Mouse (Mus musculus) kidney, postnatal 10 days (tissue): ENCODE results near the gene Pnmal1.
"Not testable (repeated sequence)": the region's sequence is repeated elsewhere in the genome, so short reads cannot be mapped to it uniquely, and the experiment has no call there.

Experiments used
- DNase-seq: peaks from one replicate; pipeline ENCODE4 v3.0.0; 2021; ENCODE audit warnings: mixed read lengths

Gene Pnmal1

DNA sequence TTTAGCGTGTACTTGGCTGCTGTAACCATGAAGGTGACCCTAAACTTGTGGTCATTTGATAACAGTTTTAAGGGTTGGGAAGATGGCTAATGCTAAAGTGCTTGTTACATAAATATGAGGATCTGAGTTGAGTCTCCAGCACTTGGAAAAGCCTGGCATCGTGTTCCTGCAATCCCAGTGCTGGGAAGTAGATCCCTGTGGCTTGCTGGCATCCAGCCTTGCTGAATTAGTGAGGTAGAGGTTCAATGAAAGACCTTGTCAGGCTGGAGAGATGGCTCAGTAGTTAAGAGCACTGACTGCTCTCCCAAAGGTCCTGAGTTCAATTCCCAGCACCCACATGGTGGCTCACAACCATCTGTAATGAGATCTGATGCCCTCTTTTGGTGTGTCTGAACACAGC lies 5.7 kb upstream of the Pnmal1 start:
- not testable (repeated sequence) for DNase-seq

- no peak for DNase-seq
These were observed 3.8 kb upstream of the Pnmal1 start for GRCm38 (mm10) chr7:16955712-16956111.

- no peak for DNase-seq
These were observed 2.8 kb upstream of the Pnmal1 start for GRCm38 (mm10) chr7:16956410-16957265.

DNA sequence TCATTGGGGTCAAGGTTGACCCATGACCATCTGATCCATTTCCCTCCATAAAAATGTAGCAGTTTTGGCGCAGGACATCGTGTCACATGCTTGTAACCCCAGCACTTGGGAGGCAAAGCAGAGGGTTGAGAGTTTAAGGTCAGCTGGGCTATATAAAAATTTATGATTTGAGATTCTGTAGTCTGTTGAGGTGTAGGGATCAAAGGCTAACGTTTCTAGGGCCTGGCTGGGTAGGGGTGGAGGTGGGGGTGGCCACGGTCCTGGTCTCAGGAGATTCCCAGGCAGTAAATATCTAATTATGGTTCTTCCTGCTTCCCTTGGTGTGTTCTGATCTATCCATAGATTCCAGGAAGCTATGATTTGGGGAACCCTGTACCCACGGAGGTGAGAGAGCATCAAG lies 2.2 kb downstream of the Pnmal1 start:
- no peak for DNase-seq

DNA sequence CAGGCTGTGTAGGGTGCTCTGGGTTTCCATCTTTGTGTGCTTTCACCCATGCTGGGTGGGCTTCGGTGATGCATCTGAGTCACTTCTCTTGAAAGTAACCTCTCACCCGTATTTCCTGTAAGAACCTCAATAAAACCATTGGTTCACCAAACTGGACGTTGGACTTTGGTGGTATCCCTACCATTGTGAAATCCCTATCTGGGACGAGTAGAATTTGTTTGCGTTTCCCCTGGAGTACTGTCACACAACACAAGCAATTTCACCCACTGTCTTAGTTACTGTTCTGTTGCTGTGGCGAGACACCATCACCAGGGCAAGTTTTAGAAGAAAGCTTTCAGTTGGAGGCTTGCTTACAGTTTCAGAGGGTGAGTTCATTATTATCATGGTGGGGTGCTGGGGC lies 8.9 kb downstream of the Pnmal1 start:
- no peak for DNase-seq

DNA sequence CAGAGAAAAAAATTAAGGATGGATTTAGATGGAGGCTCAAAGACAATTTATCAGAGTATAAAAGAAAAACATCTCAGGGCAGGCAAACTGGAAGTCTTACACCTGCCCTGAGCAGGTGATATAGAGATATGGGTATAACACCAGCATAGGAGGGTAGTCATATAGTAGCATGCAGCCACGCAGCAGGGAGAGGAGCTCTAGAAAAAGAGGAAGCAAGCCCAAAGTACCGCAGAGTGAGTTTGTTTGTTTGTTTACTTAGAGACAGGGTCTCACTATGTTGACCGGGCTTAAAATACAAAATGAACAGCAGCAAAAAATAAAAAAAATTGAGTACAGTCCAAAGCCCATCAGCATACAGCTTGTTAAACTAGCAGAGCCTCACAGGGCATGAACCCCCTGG lies 11.7 kb downstream of the Pnmal1 start:
- DNase-seq = no peak

GRCm38 (mm10) chr7:16974018-16974417 lies 14.5 kb downstream of the Pnmal1 start:
- no peak for DNase-seq

- DNase-seq = no peak
These were observed 16.8 kb downstream of the Pnmal1 start for GRCm38 (mm10) chr7:16976298-16976697.

DNA sequence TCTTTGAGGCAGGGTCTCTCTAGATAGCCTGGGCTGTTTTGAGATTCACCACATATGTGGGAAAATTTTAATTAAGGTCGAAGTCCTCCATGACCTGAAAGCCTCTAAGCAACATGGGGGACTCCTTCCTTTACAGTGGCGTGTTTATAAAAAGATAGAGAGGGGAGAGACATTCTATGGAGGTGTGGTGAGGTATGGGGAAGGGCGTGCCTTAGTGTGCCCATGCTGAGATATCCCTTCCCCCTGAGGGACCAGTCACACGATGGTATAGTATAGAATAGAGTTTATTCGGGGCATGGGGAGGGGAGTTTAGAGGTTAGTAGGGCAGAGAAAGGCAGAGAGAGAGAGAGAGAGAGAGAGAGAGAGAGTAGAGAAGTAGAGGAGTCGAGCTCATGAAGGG lies 18.7 kb downstream of the Pnmal1 start:
- no peak for DNase-seq

- DNase-seq = no peak
These were observed 19.1 kb downstream of the Pnmal1 start for GRCm38 (mm10) chr7:16978593-16978992.

DNA sequence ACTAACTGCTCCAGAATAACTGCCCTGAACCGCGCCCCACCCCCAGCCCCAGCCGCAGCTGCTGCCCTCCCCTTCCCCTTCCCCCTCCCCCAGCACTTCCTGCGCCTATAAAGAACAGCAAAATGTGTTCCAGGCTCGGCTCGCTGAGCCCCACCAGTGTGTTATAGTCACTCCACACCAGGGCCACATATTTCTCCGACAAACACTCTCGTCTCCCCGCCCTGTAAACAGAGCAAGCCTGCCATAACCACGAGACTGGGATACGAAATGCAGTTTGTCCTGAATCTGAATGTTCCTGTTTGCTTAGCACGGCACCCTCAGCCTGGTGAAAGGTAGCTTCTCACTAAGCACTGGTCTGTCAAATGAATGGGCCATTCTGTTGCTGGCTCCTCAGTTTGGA lies 20.9 kb downstream of the Pnmal1 start:
- DNase-seq = peak; percentile 76

- peak; percentile 65 for DNase-seq
These were observed 23.5 kb downstream of the Pnmal1 start, which contains the start of gene Gm42372 for GRCm38 (mm10) chr7:16982859-16983568. Gene Gm42372, plus strand, starts transcription at chr7:16983086.

DNA sequence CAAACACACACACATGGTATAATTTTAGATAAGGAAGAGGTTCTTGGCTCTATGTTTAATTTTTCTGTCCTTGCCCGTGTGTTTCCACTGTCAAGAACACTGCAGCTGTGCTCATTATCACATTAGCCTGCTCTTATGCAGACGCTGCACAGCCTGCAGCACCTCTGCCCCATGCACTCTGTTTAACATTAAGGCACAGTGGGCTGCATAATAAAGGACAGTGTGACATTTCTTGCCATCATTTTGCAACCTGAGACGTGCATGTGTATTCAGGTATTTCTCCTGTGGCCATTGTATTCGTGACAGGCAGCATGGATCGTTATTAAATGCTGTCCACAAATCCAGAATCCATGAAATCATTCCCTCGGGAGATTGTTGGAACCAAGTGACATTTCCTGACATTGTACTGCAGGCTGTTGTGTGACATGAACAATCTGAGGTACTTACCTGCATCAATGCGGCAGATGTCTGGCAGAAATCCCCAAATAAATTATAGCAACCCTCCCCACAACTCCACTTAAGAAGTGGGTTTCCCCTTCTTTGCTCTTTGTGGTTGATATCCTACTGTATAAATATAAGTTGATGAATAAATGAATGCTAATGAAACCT lies 28.2 kb downstream of the Pnmal1 start:
- DNase-seq = no peak

GRCm38 (mm10) chr7:16988405-16988804 lies 28.9 kb downstream of the Pnmal1 start:
- peak; percentile 77 for DNase-seq

DNA sequence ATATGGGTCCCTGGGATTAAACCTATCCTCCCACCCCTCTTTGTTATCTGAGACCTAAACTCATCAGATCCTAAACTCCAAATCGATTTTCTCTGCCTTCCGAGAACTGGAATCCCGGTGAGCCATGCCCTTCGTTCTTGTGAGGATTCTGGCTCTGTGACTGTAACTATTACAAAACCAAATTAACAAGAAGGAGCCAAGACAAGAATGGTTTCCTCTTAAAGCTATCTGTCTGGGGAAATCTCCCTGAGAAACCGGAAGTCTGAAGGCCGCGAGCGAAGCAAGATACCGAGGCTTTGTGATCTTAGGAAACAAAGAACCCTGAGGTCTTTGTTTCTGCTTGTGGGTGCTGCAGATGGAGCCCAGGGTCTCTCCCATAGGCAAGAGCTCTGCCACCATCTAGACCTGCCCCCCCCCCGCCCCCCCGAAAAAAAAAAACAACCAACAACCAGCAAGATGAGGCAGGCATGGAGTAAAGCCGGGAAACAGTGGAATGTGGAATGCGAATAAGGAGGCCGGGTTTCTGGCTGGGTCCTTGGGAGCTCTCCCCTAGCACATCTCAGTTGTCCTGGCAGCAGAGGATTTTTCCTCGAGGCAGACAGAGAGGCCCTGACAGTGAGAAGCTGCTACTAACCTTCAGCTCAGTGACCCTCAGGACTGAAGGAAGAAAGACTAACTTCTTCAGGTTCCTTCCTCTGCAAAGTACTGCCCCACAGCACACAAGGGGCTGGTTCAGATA lies 30.7 kb downstream of the Pnmal1 start:
- DNase-seq = peak; percentile 32

GRCm38 (mm10) chr7:16991681-16992450 lies 32.4 kb downstream of the Pnmal1 start:
- peak; percentile 49 for DNase-seq

DNA sequence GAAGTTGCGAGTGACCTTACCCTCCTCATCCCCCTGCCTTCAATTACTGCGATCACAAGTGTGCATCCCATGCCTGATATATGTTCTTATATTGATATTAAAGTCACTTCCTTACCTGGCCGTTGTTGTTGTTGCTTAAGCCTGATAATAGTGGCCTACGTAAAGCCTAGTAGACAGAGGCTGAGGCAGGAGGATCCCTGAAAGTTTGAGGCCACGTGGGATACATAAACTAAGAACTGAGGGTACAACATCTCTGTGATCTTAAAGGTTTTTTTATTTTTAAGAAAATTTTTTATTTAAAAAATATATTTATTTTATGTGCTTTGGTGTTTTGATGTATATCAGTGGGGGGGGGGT lies 33.0 kb downstream of the Pnmal1 start, which contains the start of gene Ccdc8:
Gene Ccdc8, plus strand, starts transcription at position 258 of the 357 bp plus-strand sequence.
- no peak for DNase-seq

DNA sequence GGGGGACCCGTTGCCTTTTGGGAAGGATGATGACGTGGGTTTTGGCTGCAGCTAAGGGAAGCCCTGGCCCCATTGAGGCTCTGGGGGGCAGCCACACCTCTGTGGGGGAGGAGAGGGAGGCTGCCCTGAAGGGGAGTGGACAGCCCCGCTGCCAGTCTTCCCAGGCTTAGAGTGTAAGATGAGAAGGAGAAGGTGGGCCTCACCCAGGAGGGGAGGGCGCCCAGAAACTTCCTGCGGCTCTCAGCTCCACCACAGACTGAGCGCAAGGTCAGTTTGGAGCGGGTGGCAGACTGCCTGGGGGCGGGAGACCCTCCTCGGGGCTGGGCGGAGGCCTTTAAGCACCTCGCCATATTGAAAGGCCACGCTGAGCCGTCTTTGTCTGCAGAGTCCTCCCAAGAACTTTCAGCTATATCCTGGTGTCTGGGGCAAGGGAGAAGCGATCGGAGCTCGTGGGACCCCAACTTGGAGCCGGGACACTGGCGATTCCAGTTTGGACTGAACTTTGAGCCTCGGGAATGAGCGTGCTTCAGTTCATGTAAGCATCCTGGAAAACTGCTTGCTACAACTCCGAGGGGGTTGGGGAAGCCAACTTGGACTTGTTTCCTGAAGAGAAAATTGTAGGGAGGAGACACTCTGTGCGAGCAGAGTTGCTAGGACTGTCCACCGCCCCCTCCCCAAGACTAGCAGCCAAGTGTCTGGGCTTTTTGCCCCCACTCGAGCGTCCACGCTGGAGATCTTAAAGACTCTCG lies 34.3 kb downstream of the Pnmal1 start:
- DNase-seq = peak; percentile 92

DNA sequence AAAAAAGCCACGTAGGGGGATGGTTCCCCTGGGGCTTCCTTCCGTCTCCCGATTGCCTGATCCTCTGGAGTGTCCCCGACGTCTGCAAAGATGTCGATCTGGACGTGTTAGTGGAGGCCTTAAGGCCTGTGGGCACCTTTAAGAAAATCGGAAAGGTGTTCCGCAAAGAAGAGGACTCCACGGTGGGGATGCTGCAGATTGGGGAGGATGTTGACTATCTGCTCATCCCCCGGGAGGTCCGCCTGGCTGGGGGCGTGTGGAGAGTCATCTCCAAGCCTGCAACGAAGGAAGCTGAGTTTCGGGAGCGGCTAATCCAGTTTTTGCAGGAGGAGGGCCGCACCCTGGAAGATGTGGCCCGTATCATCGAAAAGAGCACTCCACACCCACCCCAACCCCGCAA lies 34.9 kb downstream of the Pnmal1 start:
- peak; percentile 35 for DNase-seq

DNA sequence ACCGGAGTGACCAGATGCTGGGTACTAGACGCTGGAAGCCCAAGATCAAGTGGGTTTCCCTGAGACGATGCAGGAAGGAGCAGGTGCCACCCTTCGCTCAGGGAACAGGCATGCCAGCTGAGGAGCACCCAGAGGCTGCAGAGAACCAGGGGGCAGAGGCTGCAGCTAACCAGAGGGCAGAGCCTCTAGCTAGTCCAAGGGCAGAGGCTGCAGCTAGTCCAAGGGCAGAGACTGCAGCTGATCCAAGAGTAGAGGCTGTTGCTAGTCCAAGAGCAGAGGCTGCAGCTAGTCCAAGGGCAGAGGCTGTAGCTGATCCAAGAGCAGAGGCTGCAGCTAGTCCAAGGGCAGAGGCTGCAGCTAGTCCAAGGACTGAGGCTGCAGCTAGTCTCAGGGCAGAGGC lies 35.9 kb downstream of the Pnmal1 start:
- no peak for DNase-seq

GRCm38 (mm10) chr7:16999233-16999632 lies 39.8 kb downstream of the Pnmal1 start:
- no peak for DNase-seq
